Mouse (Mus musculus) heart, embryonic 14.5 days (tissue): ENCODE data around the gene Maneal. TPM values are rescaled to one million over a fixed set of nuclear protein-coding genes. Genes with fewer than 3 reads are reported as not detected.

Experiments used
- ATAC-seq: fragments of 200-750 bp; cut with Nextera tagmentation; 2 replicates; pipeline ENCODE4 v1.8.0; 2017; ENCODE audit warnings: low read depth, moderate TSS enrichment; ENCODE audit not compliant: insufficient number of reproducible peaks, insufficient read depth, low FRiP score
- H3K27ac ChIP-seq, 2 experiments: fragments of 200-500 bp in 1 of 2; fragments of 300-500 bp in 1 of 2; sonication (generic) in 1 of 2; replicated peaks in 1 of 2; 2 replicates each; pipeline ENCODE4 v1.5.1; 2012 to 2014; ENCODE audit warnings: low read depth in 2 of 2, low read length in 2 of 2, control low read depth in 1 of 2, mild to moderate bottlenecking in 1 of 2, mixed read lengths in 1 of 2; ENCODE audit not compliant: control insufficient read depth in 1 of 2, insufficient read depth in 1 of 2
- H3K27me3 ChIP-seq: fragments of 300-500 bp; sonication (generic); 2 replicates; pipeline ENCODE4 v1.6.1; 2014; ENCODE audit warnings: mild to moderate bottlenecking, low read length, control low read depth; ENCODE audit not compliant: control insufficient read depth, insufficient read depth
- H3K36me3 ChIP-seq: fragments of 300-500 bp; sonication (generic); 2 replicates; pipeline ENCODE4 v1.6.1; 2014; ENCODE audit warnings: mild to moderate bottlenecking, control low read depth, low read length, mixed read lengths; ENCODE audit not compliant: control insufficient read depth, insufficient read depth
- H3K4me1 ChIP-seq, 2 experiments: fragments of 200-500 bp in 1 of 2; fragments of 300-500 bp in 1 of 2; sonication (generic) in 1 of 2; 2 replicates each; pipeline ENCODE4 v1.6.1; 2012 to 2014; ENCODE audit warnings: low read length in 2 of 2, control low read depth in 1 of 2, mixed read lengths in 1 of 2; ENCODE audit not compliant: control insufficient read depth in 2 of 2, insufficient read depth in 2 of 2
- H3K4me2 ChIP-seq: fragments of 300-500 bp; sonication (generic); 2 replicates; pipeline ENCODE4 v1.6.1; 2014; ENCODE audit warnings: mild to moderate bottlenecking, low read length
- H3K4me3 ChIP-seq, 2 experiments: fragments of 200-500 bp in 1 of 2; fragments of 300-500 bp in 1 of 2; sonication (generic) in 1 of 2; 2 replicates each; pipeline ENCODE4 v1.5.1; 2012 to 2014; ENCODE audit warnings: low read length in 2 of 2, mild to moderate bottlenecking in 2 of 2, control low read depth in 1 of 2, low read depth in 1 of 2, moderate library complexity in 1 of 2; ENCODE audit not compliant: control insufficient read depth in 1 of 2, insufficient read depth in 1 of 2
- H3K9ac ChIP-seq: fragments of 300-500 bp; sonication (generic); 2 replicates; pipeline ENCODE4 v1.6.1; 2014; ENCODE audit warnings: mild to moderate bottlenecking, low read length
- H3K9me3 ChIP-seq: fragments of 300-500 bp; sonication (generic); 2 replicates; pipeline ENCODE4 v1.6.1; 2016; ENCODE audit warnings: low read length, control low read depth; ENCODE audit not compliant: control insufficient read depth
- WGBS: fragments of 180-500 bp; shearing (Covaris S2); extraction: QIAGEN DNeasy Blood & Tissue Kit; methylation state at CpG from one replicate; pipeline ENCODE4 v1.1.7; 2014; 5-methylcytosine and 5-hydroxymethylcytosine counted together
- polyA plus RNA-seq: library from polyadenylated mRNA; unstranded; fragments of >200 nt; fragmentation: Nextera tagmentation; extraction: Ambion mirVana; gene quantifications from 2 replicates; pipeline ENCODE4 v1.2.1, GENCODE M21; 2014

The Maneal gene
- polyA plus RNA-seq, 1 experiment from 2014 or later, result 0.14 TPM

GRCm38 (mm10) chr4:124872719-124873118 is 10.7 kb upstream of the Maneal start:
- no peaks in the 10 kb centered on the region for H3K36me3 ChIP-seq

GRCm38 (mm10) chr4:124860446-124860845 is 1.5 kb downstream of the Maneal start:
- Histone ChIP-seq H3K27ac (no peak overlapping the region), H3K9ac (no peak overlapping the region), H3K4me1 (peaks cover 0 to 2% of the 10 kb centered on the region in 2 experiments; a peak in 2 of 4 replicates), H3K9me3 (no peaks in the 10 kb centered on the region), H3K4me2 (no peak overlapping the region), H3K27me3 (peaks cover 29% of the 10 kb centered on the region), H3K4me3 (no peak overlapping the region), H3K36me3 (peaks cover 16% of the 10 kb centered on the region)
- no peak for ATAC-seq
- WGBS, result 5% methylated on average over 7 of the region's 7 CpGs

More at GRCm38 (mm10) chr4:124872719-124873118, 10.7 kb upstream of the Maneal start:
- no peak overlapping the region for H3K27ac ChIP-seq
- no peaks in the 10 kb centered on the region for H3K27me3 ChIP-seq
- no peak overlapping the region for H3K4me3 ChIP-seq
- H3K9ac ChIP-seq, result no peak overlapping the region
- H3K9me3 ChIP-seq, result 0 out of 2 replicates have a peak, but pooled peaks cover 4% of the 10 kb centered on the region
- 78% methylated on average over 1 of the region's 1 CpGs for WGBS
- no peak for ATAC-seq
- H3K4me2 ChIP-seq, result no peak overlapping the region
- H3K4me1 ChIP-seq, result no peaks in the 10 kb centered on the region

- peaks cover 0 to 2% of the 10 kb centered on the region in 2 experiments; a peak in 2 of 4 replicates for H3K4me1 ChIP-seq
- H3K4me3 ChIP-seq, result no peak overlapping the region
- H3K9me3 ChIP-seq, result no peaks in the 10 kb centered on the region
- H3K4me2 ChIP-seq, result no peak overlapping the region
- no peak overlapping the region for H3K27ac ChIP-seq
- no peak overlapping the region for H3K9ac ChIP-seq
- H3K27me3 ChIP-seq, result peaks cover 29% of the 10 kb centered on the region
- no peak for ATAC-seq
- WGBS, result 41% methylated on average over 5 of the region's 5 CpGs
- peaks cover 35% of the 10 kb centered on the region for H3K36me3 ChIP-seq
Observed at GRCm38 (mm10) chr4:124858370-124858769, 3.6 kb downstream of the Maneal start.

- no peak overlapping the region for H3K27ac ChIP-seq
- no peak overlapping the region for H3K4me3 ChIP-seq
- no peak overlapping the region for H3K9ac ChIP-seq
- H3K9me3 ChIP-seq, result no peaks in the 10 kb centered on the region
- H3K4me1 ChIP-seq, result peaks cover 5 to 8% of the 10 kb centered on the region in 2 experiments
- peaks cover 43% of the 10 kb centered on the region for H3K36me3 ChIP-seq
- 95% methylated on average over 8 of the region's 8 CpGs for WGBS
- peaks cover 8% of the 10 kb centered on the region for H3K27me3 ChIP-seq
- no peak overlapping the region for H3K4me2 ChIP-seq
- no peak for ATAC-seq
Observed at GRCm38 (mm10) chr4:124856294-124856693, 5.7 kb downstream of the Maneal start.

GRCm38 (mm10) chr4:124850933-124851658 is 10.9 kb downstream of the Maneal start, which contains the start of gene 1110065P20Rik:
1110065P20Rik (minus strand) TSS chr4:124851196.
- Histone ChIP-seq H3K36me3 (peaks cover 35% of the 10 kb centered on the region), H3K27ac (peak within 1 kb of the TSS; percentile 73 to 90), H3K9me3 (no peaks in the 10 kb centered on the region), H3K9ac (peak within 1 kb of the TSS; percentile 86), H3K27me3 (no peaks in the 10 kb centered on the region), H3K4me3 (peak within 1 kb of the TSS; percentile 88 to 92), H3K4me2 (peak within 1 kb of the TSS; percentile 89), H3K4me1 (peaks cover 10 to 18% of the 10 kb centered on the region in 2 experiments)
- WGBS, result under 1% methylated on average over 75 of the region's 75 CpGs
- peak; percentile 62 for ATAC-seq

GRCm38 (mm10) chr4:124850261-124850913 is 11.6 kb downstream of the Maneal start, which contains the start of gene Yrdc:
Yrdc (plus strand) TSS chr4:124850679.
- WGBS, result under 1% methylated on average over 44 of the region's 90 CpGs

GRCm38 (mm10) chr4:124849631-124850260 is 12.2 kb downstream of the Maneal start:
- H3K27ac ChIP-seq, result peak overlapping the region; percentile 46 to 90
- H3K27me3 ChIP-seq, result no peaks in the 10 kb centered on the region
- H3K9me3 ChIP-seq, result no peaks in the 10 kb centered on the region
- no peak; the same call in 1 of the 2 replicates for ATAC-seq
- peaks cover 29% of the 10 kb centered on the region for H3K36me3 ChIP-seq
- peak overlapping the region; percentile 89 for H3K4me2 ChIP-seq
- 2% methylated on average over 22 of the region's 24 CpGs for WGBS
- H3K9ac ChIP-seq, result peak overlapping the region; percentile 86
- H3K4me3 ChIP-seq, result peak overlapping the region; percentile 88 to 92
- peaks cover 10 to 18% of the 10 kb centered on the region in 2 experiments for H3K4me1 ChIP-seq

More at GRCm38 (mm10) chr4:124850261-124850913, 11.6 kb downstream of the Maneal start, which contains the start of gene Yrdc:
- peak within 1 kb of the TSS; percentile 73 to 90 for H3K27ac ChIP-seq
- peak within 1 kb of the TSS; percentile 86 for H3K9ac ChIP-seq
- no peaks in the 10 kb centered on the region for H3K9me3 ChIP-seq
- peak; percentile 90 for ATAC-seq
- H3K4me1 ChIP-seq, result peaks cover 10 to 18% of the 10 kb centered on the region in 2 experiments
- no peaks in the 10 kb centered on the region for H3K27me3 ChIP-seq
- peak within 1 kb of the TSS; percentile 88 to 92 for H3K4me3 ChIP-seq
- H3K36me3 ChIP-seq, result peaks cover 32% of the 10 kb centered on the region
- H3K4me2 ChIP-seq, result peak within 1 kb of the TSS; percentile 89
